In the genomic region with DNA sequence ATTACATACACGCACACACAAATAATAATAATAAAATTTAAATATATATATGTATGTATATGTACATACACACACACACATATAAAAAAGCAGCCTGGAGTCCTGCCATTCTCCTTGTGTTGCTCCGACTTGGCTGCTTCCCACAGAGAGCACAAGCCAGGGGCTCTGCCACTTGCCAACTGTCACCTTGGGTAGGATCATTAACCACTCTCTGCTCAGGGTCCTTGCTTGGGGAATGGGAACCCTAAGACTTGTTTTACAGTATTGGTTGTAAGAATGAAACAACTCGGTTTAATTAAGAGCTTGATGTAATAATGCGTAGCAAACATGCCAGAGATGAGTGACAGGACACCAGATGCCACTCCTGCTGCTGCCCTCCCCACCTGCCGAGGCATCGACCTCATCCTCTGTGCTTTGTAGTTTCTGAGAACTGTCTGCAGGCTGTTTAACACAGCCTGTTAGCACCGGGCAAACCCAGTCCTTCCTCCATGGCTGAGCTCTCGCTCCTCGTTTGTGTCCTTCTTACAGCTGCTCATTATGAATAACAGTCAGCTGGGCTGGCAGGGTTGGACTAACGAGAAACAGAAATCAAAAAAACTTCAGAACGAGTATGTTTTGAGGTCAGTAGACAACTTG, we compare ENCODE assay signal across 10 mouse cellular contexts. TPM values are rescaled to one million over a fixed set of nuclear protein-coding genes. Genes with fewer than 3 reads are reported as not detected.
DNase-seq lines count a peak whose midpoint lies in the region; ATAC-seq and TF ChIP-seq lines count a peak whose summit lies in the region.
"Had no signal": no experiment of that assay in that cellular context is flagged by ENCODE, and none has a peak within 500 bp of the region (broad histone marks: within the 10 kb centered on the region; RNA-seq: fewer than 3 reads in every experiment).

No protein-coding gene starts in this region.

- H3K36me3 ChIP-seq in embryonic facial prominence, embryonic 13.5 days: peaks cover 69% of the 10 kb centered on the region
- peaks cover 3% of the 10 kb centered on the region for H3K36me3 ChIP-seq in midbrain, embryonic 16.5 days (ENCODE audit: control insufficient read depth, insufficient read depth, low read length)

- peaks cover 64% of the 10 kb centered on the region for H3K4me1 ChIP-seq in embryonic facial prominence, embryonic 13.5 days
- peaks cover 35% of the 10 kb centered on the region for H3K4me1 ChIP-seq in midbrain, embryonic 16.5 days (ENCODE audit: control insufficient read depth, insufficient read depth, low read length)

- H3K27me3 ChIP-seq in embryonic facial prominence, embryonic 13.5 days: no peaks in the 10 kb centered on the region
- H3K27me3 ChIP-seq in midbrain, embryonic 16.5 days (ENCODE audit: control insufficient read depth, insufficient read depth, low read depth, low read length): no peaks in the 10 kb centered on the region

- H3K4me3 ChIP-seq in layer of hippocampus, adult 2 months: no peak overlapping the region
- no peak overlapping the region for H3K4me3 ChIP-seq in embryonic facial prominence, embryonic 13.5 days
- H3K4me3 ChIP-seq in midbrain, embryonic 16.5 days (ENCODE audit: low read depth, low read length): no peak overlapping the region

- WGBS in embryonic facial prominence, embryonic 13.5 days: 46% methylated on average over 11 of the region's 11 CpGs
- WGBS in midbrain, embryonic 16.5 days: 47% methylated on average over 11 of the region's 11 CpGs

- H3K9me3 ChIP-seq in embryonic facial prominence, embryonic 13.5 days: no peaks in the 10 kb centered on the region
- H3K9me3 ChIP-seq in midbrain, embryonic 16.5 days (replicated peaks; ENCODE audit: control insufficient read depth, low read length, poor library complexity, severe bottlenecking): no peaks in the 10 kb centered on the region

- H3K4me2 ChIP-seq in embryonic facial prominence, embryonic 13.5 days: no peak overlapping the region
- H3K4me2 ChIP-seq in midbrain, embryonic 16.5 days (ENCODE audit: low read length): no peak overlapping the region
- H3K4me2 ChIP-seq: heart, embryonic 11.5 days had no signal

- DNase-seq in layer of hippocampus, adult 2 months (ENCODE audit: low spot score in 2 of 2): no peak
- no peak for DNase-seq in layer of hippocampus, adult 9-11 months
- peak; percentile 85 for DNase-seq in brain, embryonic 14.5 days (ENCODE audit: low read depth)
- DNase-seq in right cerebral cortex, postnatal 25 days: no peak

- H3K9ac ChIP-seq in embryonic facial prominence, embryonic 13.5 days: peak overlapping the region; percentile 16; the same call in 1 of the 2 replicates
- H3K9ac ChIP-seq in midbrain, embryonic 16.5 days (ENCODE audit: low read depth, low read length): no peak overlapping the region

- TF ChIP-seq CTCF in layer of hippocampus, adult 2 months (conservative IDR thresholded peaks at IDR 0.05): no peak
- no peak for TF ChIP-seq CTCF in brain, embryonic 14.5 days (IDR thresholded peaks at IDR 0.05; ENCODE audit: borderline replicate concordance, extremely low read depth, insufficient read depth, insufficient read length)

- H3K27ac ChIP-seq in layer of hippocampus, adult 2 months: peak overlapping the region; percentile 70
- H3K27ac ChIP-seq in embryonic facial prominence, embryonic 13.5 days: peak overlapping the region; percentile 1; the same call in 1 of the 2 replicates
- H3K27ac ChIP-seq in midbrain, embryonic 16.5 days (ENCODE audit: low read length): peak overlapping the region; percentile 4; the same call in 1 of the 2 replicates
- H3K27ac ChIP-seq: macrophage had no signal

- no peak for ATAC-seq in embryonic facial prominence, embryonic 13.5 days (ENCODE audit: insufficient number of reproducible peaks, insufficient read depth, low FRiP score, low TSS enrichment, low read depth)
- no peak for ATAC-seq in midbrain, embryonic 16.5 days
- no peak for ATAC-seq in megakaryocyte-erythroid progenitor cell, adult 5-6 weeks (replicated peaks; ENCODE audit: low FRiP score, low TSS enrichment, poor library complexity, severe bottlenecking)
- no peak for ATAC-seq in megakaryocyte, adult 5-6 weeks (ENCODE audit: poor library complexity, severe bottlenecking)

- no peak for TF ChIP-seq POLR2A in brain, embryonic 14.5 days (IDR thresholded peaks at IDR 0.05; ENCODE audit: borderline replicate concordance, extremely low read depth, insufficient read depth, insufficient read length, poor library complexity, severe bottlenecking)

RNA-seq across cellular contexts. Expression of a gene that starts 9.5 kb away (rescaled TPM):
- total RNA-seq in layer of hippocampus, adult 2 months (2021): 100 to 1,000 TPM; 103 to 108 TPM
- polyA plus RNA-seq in brain, embryonic 14.5 days (2012; rRNA removed): 158 and 159 TPM in 2 replicates
- polyA plus RNA-seq in embryonic facial prominence, embryonic 13.5 days (2015; fragmentation: Nextera tagmentation; extraction: Ambion mirVana): 63.9 and 64.0 TPM in 2 replicates
- polyA plus RNA-seq in midbrain, embryonic 16.5 days (2015; fragmentation: Nextera tagmentation; extraction: Ambion mirVana): 52.1 and 57.3 TPM in 2 replicates
- total RNA-seq in megakaryocyte-erythroid progenitor cell, adult 5-6 weeks (2014; fragmentation: Nextera tagmentation): 18.8 and 20.7 TPM in 2 replicates
- total RNA-seq in megakaryocyte-erythroid progenitor cell, adult 5-6 weeks (2017): 14.7 and 19.3 TPM in 2 replicates
- total RNA-seq in megakaryocyte, adult 5-6 weeks (2015): 3.3 and 6.0 TPM in 2 replicates
- total RNA-seq in megakaryocyte, adult 5-6 weeks (2017): 6.9 and 9.0 TPM in 2 replicates

Comparison
In these comparisons a context has a peak if more than half of its experiments do, and no peak if none do; other contexts are left out.
1. H3K27ac ChIP-seq: peak in every context shown above with its lines; median percentile 70 in layer of hippocampus, adult 2 months; 4 in midbrain, embryonic 16.5 days; 1 in embryonic facial prominence, embryonic 13.5 days.
2. RNA of a gene that starts 9.5 kb away (total RNA-seq): 103 to 108 TPM in layer of hippocampus, adult 2 months; 14.7 to 20.7 TPM in megakaryocyte-erythroid progenitor cell, adult 5-6 weeks and 3.3 to 9.0 TPM in megakaryocyte, adult 5-6 weeks; every median in the first group is over 4 times any median in the second.